Mouse (Mus musculus) heart, embryonic 14.5 days (tissue): ENCODE data around the gene Kctd19. TPM values are rescaled to one million over a fixed set of nuclear protein-coding genes. Genes with fewer than 3 reads are reported as not detected.

Experiments used
- ATAC-seq: fragments of 200-750 bp; cut with Nextera tagmentation; 2 replicates; pipeline ENCODE4 v1.8.0; 2017; ENCODE audit warnings: low read depth, moderate TSS enrichment; ENCODE audit not compliant: insufficient number of reproducible peaks, insufficient read depth, low FRiP score
- H3K27ac ChIP-seq, 2 experiments: fragments of 200-500 bp in 1 of 2; fragments of 300-500 bp in 1 of 2; sonication (generic) in 1 of 2; replicated peaks in 1 of 2; 2 replicates each; pipeline ENCODE4 v1.5.1; 2012 to 2014; ENCODE audit warnings: low read depth in 2 of 2, low read length in 2 of 2, control low read depth in 1 of 2, mild to moderate bottlenecking in 1 of 2, mixed read lengths in 1 of 2; ENCODE audit not compliant: control insufficient read depth in 1 of 2, insufficient read depth in 1 of 2
- H3K27me3 ChIP-seq: fragments of 300-500 bp; sonication (generic); 2 replicates; pipeline ENCODE4 v1.6.1; 2014; ENCODE audit warnings: mild to moderate bottlenecking, low read length, control low read depth; ENCODE audit not compliant: control insufficient read depth, insufficient read depth
- H3K36me3 ChIP-seq: fragments of 300-500 bp; sonication (generic); 2 replicates; pipeline ENCODE4 v1.6.1; 2014; ENCODE audit warnings: mild to moderate bottlenecking, control low read depth, low read length, mixed read lengths; ENCODE audit not compliant: control insufficient read depth, insufficient read depth
- H3K4me1 ChIP-seq, 2 experiments: fragments of 200-500 bp in 1 of 2; fragments of 300-500 bp in 1 of 2; sonication (generic) in 1 of 2; 2 replicates each; pipeline ENCODE4 v1.6.1; 2012 to 2014; ENCODE audit warnings: low read length in 2 of 2, control low read depth in 1 of 2, mixed read lengths in 1 of 2; ENCODE audit not compliant: control insufficient read depth in 2 of 2, insufficient read depth in 2 of 2
- H3K4me2 ChIP-seq: fragments of 300-500 bp; sonication (generic); 2 replicates; pipeline ENCODE4 v1.6.1; 2014; ENCODE audit warnings: mild to moderate bottlenecking, low read length
- H3K4me3 ChIP-seq, 2 experiments: fragments of 200-500 bp in 1 of 2; fragments of 300-500 bp in 1 of 2; sonication (generic) in 1 of 2; 2 replicates each; pipeline ENCODE4 v1.5.1; 2012 to 2014; ENCODE audit warnings: low read length in 2 of 2, mild to moderate bottlenecking in 2 of 2, control low read depth in 1 of 2, low read depth in 1 of 2, moderate library complexity in 1 of 2; ENCODE audit not compliant: control insufficient read depth in 1 of 2, insufficient read depth in 1 of 2
- H3K9ac ChIP-seq: fragments of 300-500 bp; sonication (generic); 2 replicates; pipeline ENCODE4 v1.6.1; 2014; ENCODE audit warnings: mild to moderate bottlenecking, low read length
- H3K9me3 ChIP-seq: fragments of 300-500 bp; sonication (generic); 2 replicates; pipeline ENCODE4 v1.6.1; 2016; ENCODE audit warnings: low read length, control low read depth; ENCODE audit not compliant: control insufficient read depth
- WGBS: fragments of 180-500 bp; shearing (Covaris S2); extraction: QIAGEN DNeasy Blood & Tissue Kit; methylation state at CpG from one replicate; pipeline ENCODE4 v1.1.7; 2014; 5-methylcytosine and 5-hydroxymethylcytosine counted together
- polyA plus RNA-seq: library from polyadenylated mRNA; unstranded; fragments of >200 nt; fragmentation: Nextera tagmentation; extraction: Ambion mirVana; gene quantifications from 2 replicates; pipeline ENCODE4 v1.2.1, GENCODE M21; 2014

Gene Kctd19
- polyA plus RNA-seq, 1 experiment from 2014 or later: not detected

- Histone ChIP-seq H3K9ac (no peak overlapping the region), H3K9me3 (no peaks in the 10 kb centered on the region), H3K27me3 (no peaks in the 10 kb centered on the region), H3K4me1 (peaks cover 41 to 65% of the 10 kb centered on the region in 2 experiments), H3K27ac (no peak overlapping the region), H3K4me2 (no peak overlapping the region), H3K36me3 (peaks cover 16% of the 10 kb centered on the region), H3K4me3 (no peak overlapping the region)
- WGBS: 64% methylated on average over 4 of the region's 4 CpGs
- ATAC-seq: no peak
Measured at GRCm38 (mm10) chr8:105342768-105343167, 70.5 kb downstream of the Kctd19 start.

- peak overlapping the region; percentile 20 to 41 for H3K27ac ChIP-seq
- H3K9ac ChIP-seq: no peak overlapping the region
- no peak overlapping the region for H3K4me3 ChIP-seq
- H3K4me1 ChIP-seq: peaks cover 38 to 61% of the 10 kb centered on the region in 2 experiments
- H3K36me3 ChIP-seq: peaks cover 29% of the 10 kb centered on the region
- 23% methylated on average over 8 of the region's 8 CpGs for WGBS
- H3K27me3 ChIP-seq: no peaks in the 10 kb centered on the region
- peak overlapping the region; percentile 11; the same call in 1 of the 2 replicates for H3K4me2 ChIP-seq
- H3K9me3 ChIP-seq: no peaks in the 10 kb centered on the region
- ATAC-seq: no peak
Measured at GRCm38 (mm10) chr8:105341399-105341798, 71.9 kb downstream of the Kctd19 start.

- no peak for ATAC-seq
- H3K4me1 ChIP-seq: peaks cover 28 to 48% of the 10 kb centered on the region in 2 experiments
- H3K36me3 ChIP-seq: peaks cover 43% of the 10 kb centered on the region
- H3K4me3 ChIP-seq: no peak overlapping the region
- peak overlapping the region in 1 of 2 experiments; percentile 20; a peak in 3 of 4 replicates for H3K27ac ChIP-seq
- H3K9ac ChIP-seq: no peak overlapping the region
- no peaks in the 10 kb centered on the region for H3K27me3 ChIP-seq
- no peaks in the 10 kb centered on the region for H3K9me3 ChIP-seq
- no peak overlapping the region for H3K4me2 ChIP-seq
- 50% methylated on average over 5 of the region's 6 CpGs for WGBS
Measured at GRCm38 (mm10) chr8:105339886-105340635, 73.2 kb downstream of the Kctd19 start.

GRCm38 (mm10) chr8:105338992-105339391, 74.3 kb downstream of the Kctd19 start:
- Histone ChIP-seq H3K4me1 (peaks cover 24 to 40% of the 10 kb centered on the region in 2 experiments), H3K9ac (peak overlapping the region; percentile 48; the same call in 1 of the 2 replicates), H3K27me3 (no peaks in the 10 kb centered on the region), H3K9me3 (no peaks in the 10 kb centered on the region), H3K4me3 (no peak overlapping the region), H3K36me3 (peaks cover 54% of the 10 kb centered on the region), H3K4me2 (no peak overlapping the region), H3K27ac (peak overlapping the region; percentile 47 to 65)
- WGBS: 15% methylated on average over 4 of the region's 4 CpGs
- no peak for ATAC-seq

- Histone ChIP-seq H3K4me1 (peaks cover 22 to 33% of the 10 kb centered on the region in 2 experiments), H3K27ac (no peak overlapping the region), H3K4me2 (no peak overlapping the region), H3K36me3 (peaks cover 71% of the 10 kb centered on the region), H3K27me3 (no peaks in the 10 kb centered on the region), H3K4me3 (no peak overlapping the region), H3K9me3 (no peaks in the 10 kb centered on the region), H3K9ac (no peak overlapping the region)
- no peak for ATAC-seq
- 68% methylated on average over 32 of the region's 32 CpGs for WGBS
Measured at GRCm38 (mm10) chr8:105336373-105337130, 76.8 kb downstream of the Kctd19 start.

Other genes starting within 250 kb of the Kctd19 start
- 52.3 and 52.9 TPM in 2 replicates for gene Cbfb, start 242.8 kb downstream of the Kctd19 start, polyA plus RNA-seq
- 21.2 and 21.8 TPM in 2 replicates for gene D230025D16Rik, start 188.4 kb downstream of the Kctd19 start, polyA plus RNA-seq
- 11.5 and 15.0 TPM in 2 replicates for gene B3gnt9, start 158.3 kb downstream of the Kctd19 start, polyA plus RNA-seq
- 15.2 and 18.0 TPM in 2 replicates for gene Tradd, start 148.9 kb downstream of the Kctd19 start, polyA plus RNA-seq
- gene Fbxl8, start 148.9 kb downstream of the Kctd19 start, polyA plus RNA-seq: 2.9 and 4.0 TPM in 2 replicates
- 0.27 TPM in 1 of 2 replicates, not detected in the other for gene Hsf4, start 143.7 kb downstream of the Kctd19 start, polyA plus RNA-seq
- gene Nol3, start 137.4 kb downstream of the Kctd19 start, polyA plus RNA-seq: 2.9 and 3.4 TPM in 2 replicates
- gene 4931428F04Rik, start 123.6 kb downstream of the Kctd19 start, polyA plus RNA-seq: 4.0 and 7.2 TPM in 2 replicates
- 13.7 and 14.7 TPM in 2 replicates for gene Exoc3l, start 117.4 kb downstream of the Kctd19 start, polyA plus RNA-seq
- 50.3 and 51.3 TPM in 2 replicates for gene E2f4, start 115.8 kb downstream of the Kctd19 start, polyA plus RNA-seq
- 3.4 TPM in 2 replicates for gene Elmo3, start 107.9 kb downstream of the Kctd19 start, polyA plus RNA-seq
- gene Lrrc29, start 87.2 kb downstream of the Kctd19 start, polyA plus RNA-seq: 1.2 and 1.4 TPM in 2 replicates
- gene Tmem208, start 87.1 kb downstream of the Kctd19 start, polyA plus RNA-seq: 81.1 and 88.6 TPM in 2 replicates
- gene Fhod1, start 65.5 kb downstream of the Kctd19 start, polyA plus RNA-seq: 2.2 and 2.3 TPM in 2 replicates
- gene Slc9a5, start 64.7 kb downstream of the Kctd19 start, polyA plus RNA-seq: 0.90 and 1.3 TPM in 2 replicates
- 0.11 and 0.23 TPM in 2 replicates for gene Plekhg4, start 40.2 kb downstream of the Kctd19 start, polyA plus RNA-seq
- gene Lrrc36, start 69 bp upstream of the Kctd19 start, polyA plus RNA-seq: 0.12 and 0.38 TPM in 2 replicates
- gene Tppp3, start 58.0 kb upstream of the Kctd19 start, polyA plus RNA-seq: 11.6 and 15.3 TPM in 2 replicates
- 21.8 and 24.5 TPM in 2 replicates for gene Zdhhc1, start 83.4 kb upstream of the Kctd19 start, polyA plus RNA-seq
- gene Hsd11b2, start 105.3 kb upstream of the Kctd19 start, polyA plus RNA-seq: 0.46 and 0.59 TPM in 2 replicates
- gene Atp6v0d1, start 152.5 kb upstream of the Kctd19 start, polyA plus RNA-seq: 59.1 and 64.5 TPM in 2 replicates
- gene Ripor1, start 191.8 kb upstream of the Kctd19 start, polyA plus RNA-seq: 25.7 and 25.8 TPM in 2 replicates
- 54.7 and 62.5 TPM in 2 replicates for gene Ctcf, start 223.1 kb upstream of the Kctd19 start, polyA plus RNA-seq
- gene Agrp, start 223.9 kb upstream of the Kctd19 start, polyA plus RNA-seq: 0.54 TPM in 2 replicates